8 mouse cellular contexts compared by ENCODE assay signal in the genomic region with DNA sequence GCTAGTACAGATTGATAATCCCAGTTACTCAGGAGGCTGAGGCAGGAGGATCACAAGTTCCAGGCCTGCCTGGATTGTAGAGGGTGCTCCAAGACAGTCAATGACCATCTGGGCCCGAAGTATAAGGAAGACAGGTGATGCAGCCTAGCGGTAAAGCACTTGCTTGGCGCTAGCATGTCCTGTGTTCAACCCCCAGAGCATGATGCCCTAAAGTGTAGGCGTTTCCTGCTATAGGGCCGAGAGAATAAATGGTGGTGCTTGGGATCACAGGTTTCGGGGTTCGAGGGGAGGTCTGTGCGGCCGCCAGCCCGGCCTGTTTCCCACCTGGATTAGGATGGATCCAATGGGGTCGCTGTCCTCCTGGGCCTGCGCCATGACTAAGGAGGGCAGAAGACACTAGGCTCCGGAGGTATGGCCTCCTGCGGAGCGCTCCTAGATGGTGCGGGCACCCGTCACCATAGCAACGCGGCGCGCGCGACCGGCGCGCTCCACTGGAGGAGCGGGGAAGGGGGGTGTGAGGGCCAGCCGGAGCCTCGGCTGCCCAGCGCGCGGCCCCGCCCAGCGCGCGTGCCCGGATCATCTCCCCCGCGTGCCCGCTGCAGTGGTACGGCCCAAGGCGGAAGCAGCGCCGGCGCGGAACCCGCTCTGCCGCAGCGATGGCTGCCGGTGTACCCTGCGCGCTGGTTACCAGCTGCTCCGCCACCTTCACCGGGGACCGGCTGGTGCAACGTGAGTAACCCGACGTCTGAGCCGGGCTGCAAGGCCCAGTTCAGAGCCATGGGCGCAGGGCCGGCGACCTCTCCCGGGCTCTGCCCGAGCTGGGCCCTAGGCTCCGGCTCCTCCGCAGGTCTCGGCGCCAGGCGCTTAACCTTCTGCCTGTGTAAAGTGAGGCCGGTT. TPM values are rescaled to one million over a fixed set of nuclear protein-coding genes. Genes with fewer than 3 reads are reported as not detected.
DNase-seq lines count a peak whose midpoint lies in the region; ATAC-seq and TF ChIP-seq lines count a peak whose summit lies in the region.

A gene (minus strand): TSS at position 451 of the 897 bp plus-strand sequence.
A gene (plus strand): TSS at position 618 of the 897 bp plus-strand sequence.

- TF ChIP-seq CTCF in intestine, postnatal 0 days (IDR thresholded peaks at IDR 0.05; ENCODE audit: low read depth), result peak; percentile 37; the same call in 1 of the 2 replicates

- H3K4me1 ChIP-seq in embryonic facial prominence, embryonic 10.5 days, result peaks cover 41% of the 10 kb centered on the region
- peaks cover 2% of the 10 kb centered on the region; the same call in 1 of the 2 replicates for H3K4me1 ChIP-seq in intestine, postnatal 0 days (replicated peaks; ENCODE audit: control insufficient read depth, insufficient read depth, low read length)
- H3K4me1 ChIP-seq in midbrain, embryonic 11.5 days (ENCODE audit: control insufficient read depth, insufficient read depth, low read length), result peaks cover 14% of the 10 kb centered on the region

- H3K9ac ChIP-seq in intestine, postnatal 0 days (ENCODE audit: low read depth, low read length), result peak within 1 kb of the TSS; percentile 86
- peak within 1 kb of the TSS; percentile 80 for H3K9ac ChIP-seq in midbrain, embryonic 11.5 days (ENCODE audit: low read length)

- no peaks in the 10 kb centered on the region for H3K36me3 ChIP-seq in embryonic facial prominence, embryonic 10.5 days (replicated peaks)
- no peaks in the 10 kb centered on the region for H3K36me3 ChIP-seq in intestine, postnatal 0 days (ENCODE audit: control insufficient read depth, insufficient read depth)
- H3K36me3 ChIP-seq in midbrain, embryonic 11.5 days (ENCODE audit: control insufficient read depth, insufficient read depth, low read length), result no peaks in the 10 kb centered on the region

- WGBS in embryonic facial prominence, embryonic 10.5 days, result 2% methylated on average over 70 of the region's 70 CpGs
- 1% methylated on average over 68 of the region's 70 CpGs for WGBS in intestine, postnatal 0 days
- whole genome bisulfite sequencing in midbrain, embryonic 11.5 days, result 2% methylated on average over 65 of the region's 70 CpGs

- DNase-seq in adrenal gland, postnatal 14 days, result peak; percentile 99
- peak; percentile 97 for DNase-seq in embryonic facial prominence, embryonic 10.5 days (ENCODE audit: low spot score)
- peak; percentile 97 for DNase-seq in left cerebral cortex, postnatal 4 days
- DNase-seq in midbrain, embryonic 11.5 days (ENCODE audit: low spot score, missing footprints), result peak; percentile 100
- peak; percentile 98 for DNase-seq in right cerebral cortex, postnatal 4 days
- peak; percentile 95 for DNase-seq in yolk sac, embryonic 10.5 days (ENCODE audit: low spot score)

- H3K27me3 ChIP-seq in embryonic facial prominence, embryonic 10.5 days (replicated peaks; ENCODE audit: low read depth, poor library complexity, severe bottlenecking), result no peaks in the 10 kb centered on the region
- no peaks in the 10 kb centered on the region for H3K27me3 ChIP-seq in intestine, postnatal 0 days (replicated peaks; ENCODE audit: control insufficient read depth, insufficient read depth, low read length)
- H3K27me3 ChIP-seq in midbrain, embryonic 11.5 days (ENCODE audit: control insufficient read depth, insufficient read depth, low read length), result no peaks in the 10 kb centered on the region

- ATAC-seq in granulocyte monocyte progenitor cell, adult 5-6 weeks (replicated peaks; ENCODE audit: poor library complexity, severe bottlenecking), result peak; percentile 97
- peak; percentile 98 for ATAC-seq in intestine, postnatal 0 days
- ATAC-seq in midbrain, embryonic 11.5 days (ENCODE audit: low FRiP score), result peak; percentile 99

- H3K27ac ChIP-seq in embryonic facial prominence, embryonic 10.5 days (replicated peaks), result peak within 1 kb of the TSS; percentile 91
- H3K27ac ChIP-seq in intestine, postnatal 0 days (ENCODE audit: low read depth, low read length), result peak within 1 kb of the TSS; percentile 51; the same call in 1 of the 2 replicates
- H3K27ac ChIP-seq in midbrain, embryonic 11.5 days (ENCODE audit: low read depth, low read length), result no peak within 1 kb of the TSS; the same call in 1 of the 2 replicates

- no peaks in the 10 kb centered on the region for H3K9me3 ChIP-seq in embryonic facial prominence, embryonic 10.5 days
- H3K9me3 ChIP-seq in intestine, postnatal 0 days (ENCODE audit: control insufficient read depth), result no peaks in the 10 kb centered on the region
- no peaks in the 10 kb centered on the region for H3K9me3 ChIP-seq in midbrain, embryonic 11.5 days (ENCODE audit: control insufficient read depth, low read length)

- H3K4me2 ChIP-seq in intestine, postnatal 0 days (replicated peaks; ENCODE audit: low read depth), result peak within 1 kb of the TSS; percentile 71
- H3K4me2 ChIP-seq in midbrain, embryonic 11.5 days, result peak within 1 kb of the TSS; percentile 83

- H3K4me3 ChIP-seq in embryonic facial prominence, embryonic 10.5 days, result peak within 1 kb of the TSS; percentile 95
- H3K4me3 ChIP-seq in intestine, postnatal 0 days (ENCODE audit: low read depth, low read length), result peak within 1 kb of the TSS; percentile 96
- peak within 1 kb of the TSS; percentile 69 for H3K4me3 ChIP-seq in midbrain, embryonic 11.5 days (ENCODE audit: low read depth, low read length)

- intact Hi-C loops in left cerebral cortex, postnatal 4 days (cut with DNase I), result loop anchor here (10.0 kb wide), 1 partner anchor 467 kb away; no protein-coding TSS in a partner anchor

RNA-seq across cellular contexts. Expression of the first gene that starts in this region (rescaled TPM):
- total RNA-seq in adrenal gland, postnatal 14 days (2021), result 0.30 and 0.44 TPM in 2 replicates
- 0.09 TPM in 1 of 2 replicates, not detected in the other for polyA plus RNA-seq in embryonic facial prominence, embryonic 10.5 days (2016; fragmentation: Nextera tagmentation; extraction: Ambion mirVana)
- not detected in 2 replicates for total RNA-seq in granulocyte monocyte progenitor cell, adult 5-6 weeks (2014; fragmentation: Nextera tagmentation)
- not detected in 2 replicates for total RNA-seq in granulocyte monocyte progenitor cell, adult 5-6 weeks (2017)
- polyA plus RNA-seq in intestine, postnatal 0 days (2015; fragmentation: Nextera tagmentation; extraction: Ambion mirVana), result 0.04 TPM in 1 of 2 replicates, not detected in the other
- total RNA-seq in left cerebral cortex, postnatal 4 days (2021), result under 1 TPM in 1 of 2 experiments, not detected in 1; 0.16 TPM
- polyA plus RNA-seq in midbrain, embryonic 11.5 days (2014; fragmentation: Nextera tagmentation; extraction: Ambion mirVana), result 0.10 TPM in 1 of 2 replicates, not detected in the other

RNA-seq across cellular contexts. Expression of the second gene that starts in this region (rescaled TPM):
- 20.7 and 20.8 TPM in 2 replicates for total RNA-seq in adrenal gland, postnatal 14 days (2021)
- polyA plus RNA-seq in embryonic facial prominence, embryonic 10.5 days (2016; fragmentation: Nextera tagmentation; extraction: Ambion mirVana), result 37.4 and 38.4 TPM in 2 replicates
- 24.9 and 30.8 TPM in 2 replicates for total RNA-seq in granulocyte monocyte progenitor cell, adult 5-6 weeks (2014; fragmentation: Nextera tagmentation)
- 35.8 and 57.0 TPM in 2 replicates for total RNA-seq in granulocyte monocyte progenitor cell, adult 5-6 weeks (2017)
- 26.1 and 26.5 TPM in 2 replicates for polyA plus RNA-seq in intestine, postnatal 0 days (2015; fragmentation: Nextera tagmentation; extraction: Ambion mirVana)
- total RNA-seq in left cerebral cortex, postnatal 4 days (2021), result 10 to 100 TPM; 46.5 to 47.2 TPM
- 57.5 and 57.7 TPM in 2 replicates for polyA plus RNA-seq in midbrain, embryonic 11.5 days (2014; fragmentation: Nextera tagmentation; extraction: Ambion mirVana)
